Mouse (Mus musculus) heart, embryonic 13.5 days (tissue): ENCODE measurements around the gene Hrasls. TPM values are rescaled to one million over a fixed set of nuclear protein-coding genes. Genes with fewer than 3 reads are reported as not detected.

Source experiments
- ATAC-seq: fragments of 200-750 bp; cut with Nextera tagmentation; 2 replicates; pipeline ENCODE4 v1.8.0; 2017; ENCODE audit warnings: moderate TSS enrichment; ENCODE audit not compliant: insufficient number of reproducible peaks, low FRiP score, low TSS enrichment; ENCODE audit errors: extremely low read depth
- H3K27ac ChIP-seq: fragments of 300-500 bp; sonication (generic); replicated peaks from 2 replicates; pipeline ENCODE4 v1.5.1; 2015; ENCODE audit warnings: moderate library complexity, mild to moderate bottlenecking, inconsistent platforms
- H3K27me3 ChIP-seq: fragments of 300-500 bp; sonication (generic); replicated peaks from 2 replicates; pipeline ENCODE4 v1.6.1; 2015; ENCODE audit warnings: mild to moderate bottlenecking, inconsistent platforms
- H3K36me3 ChIP-seq: fragments of 300-500 bp; sonication (generic); 2 replicates; pipeline ENCODE4 v1.6.1; 2015; ENCODE audit warnings: mild to moderate bottlenecking, inconsistent platforms
- H3K4me1 ChIP-seq: fragments of 300-500 bp; sonication (generic); 2 replicates; pipeline ENCODE4 v1.6.1; 2015; ENCODE audit warnings: inconsistent platforms
- H3K4me2 ChIP-seq: fragments of 300-500 bp; sonication (generic); 2 replicates; pipeline ENCODE4 v1.6.1; 2015; ENCODE audit warnings: inconsistent platforms, mild to moderate bottlenecking, moderate library complexity
- H3K4me3 ChIP-seq: fragments of 300-500 bp; sonication (generic); 2 replicates; pipeline ENCODE4 v1.5.1; 2015; ENCODE audit warnings: moderate library complexity, mild to moderate bottlenecking, inconsistent platforms
- H3K9ac ChIP-seq: fragments of 300-500 bp; sonication (generic); 2 replicates; pipeline ENCODE4 v1.6.1; 2015; ENCODE audit warnings: inconsistent platforms, mild to moderate bottlenecking, moderate library complexity
- H3K9me3 ChIP-seq: fragments of 300-500 bp; sonication (generic); 2 replicates; pipeline ENCODE4 v1.6.1; 2016; ENCODE audit warnings: inconsistent platforms
- WGBS: fragments of 180-500 bp; shearing (Covaris S2); methylation state at CpG from one replicate; pipeline ENCODE4 v1.1.7; 2015; ENCODE audit warnings: mixed read lengths; 5-methylcytosine and 5-hydroxymethylcytosine counted together
- polyA plus RNA-seq: library from polyadenylated mRNA; unstranded; fragments of >200 nt; fragmentation: Nextera tagmentation; extraction: Ambion mirVana; gene quantifications from 2 replicates; pipeline ENCODE4 v1.2.1, GENCODE M21; 2015

The Hrasls gene
- polyA plus RNA-seq, 1 experiment from 2014 or later: 2.6 TPM

DNA sequence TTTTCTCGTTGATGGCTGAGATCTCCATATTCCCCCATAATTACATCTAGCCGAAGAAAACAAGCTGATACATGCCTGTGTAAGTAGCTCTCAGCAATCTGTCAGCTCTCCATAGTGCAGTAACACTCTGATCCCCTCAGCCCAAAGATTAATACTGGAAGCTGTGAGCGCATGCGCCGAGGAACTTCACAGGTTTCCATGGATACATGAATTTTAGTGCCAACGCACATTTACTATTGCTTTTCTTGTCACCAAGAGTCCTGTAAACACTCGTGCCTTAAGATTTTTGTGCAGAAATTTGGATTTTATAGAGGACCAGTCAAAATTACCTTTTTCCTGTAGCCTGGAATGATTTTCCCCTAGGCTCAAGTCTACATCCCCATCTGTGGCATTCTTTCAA is 4.6 kb upstream of the Hrasls start:
- peaks cover 24% of the 10 kb centered on the region for H3K27me3 ChIP-seq
- ATAC-seq: no peak
- H3K4me3 ChIP-seq: no peak overlapping the region
- no peaks in the 10 kb centered on the region for H3K9me3 ChIP-seq
- WGBS: 70% methylated on average over 7 of the region's 7 CpGs
- H3K27ac ChIP-seq: no peak overlapping the region
- H3K4me1 ChIP-seq: peaks cover 13% of the 10 kb centered on the region
- no peak overlapping the region for H3K4me2 ChIP-seq
- H3K36me3 ChIP-seq: no peaks in the 10 kb centered on the region
- H3K9ac ChIP-seq: no peak overlapping the region

GRCm38 (mm10) chr16:29205581-29205980 is 3.9 kb upstream of the Hrasls start:
- 47% methylated on average over 2 of the region's 2 CpGs for WGBS
- Histone ChIP-seq H3K9ac (no peak overlapping the region), H3K27ac (no peak overlapping the region), H3K9me3 (no peaks in the 10 kb centered on the region), H3K36me3 (no peaks in the 10 kb centered on the region), H3K4me3 (no peak overlapping the region), H3K4me2 (no peak overlapping the region), H3K27me3 (peaks cover 29% of the 10 kb centered on the region), H3K4me1 (peaks cover 18% of the 10 kb centered on the region)
- ATAC-seq: no peak

DNA sequence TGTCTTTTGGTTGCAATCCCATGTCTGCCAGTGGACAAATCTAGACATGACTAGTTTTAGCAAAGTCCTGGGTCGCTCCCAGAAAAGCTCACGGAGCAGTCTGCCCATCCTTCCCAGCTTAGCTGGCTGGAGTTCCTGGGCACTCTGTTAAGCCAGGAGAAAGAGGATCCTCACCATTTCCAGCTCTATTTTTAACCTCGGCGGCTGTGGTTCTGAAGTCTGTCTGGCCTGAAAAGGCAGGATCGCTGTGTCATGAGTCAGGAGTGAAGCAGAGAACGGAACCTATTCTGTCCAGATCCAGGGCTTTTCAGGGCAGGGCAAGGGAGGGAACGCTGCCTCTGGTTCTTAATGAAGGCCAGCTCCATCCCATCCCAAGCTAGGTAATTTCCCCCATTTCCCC is 654 bp upstream of the Hrasls start:
- no peaks in the 10 kb centered on the region for H3K36me3 ChIP-seq
- H3K4me1 ChIP-seq: peaks cover 20% of the 10 kb centered on the region
- H3K9me3 ChIP-seq: no peaks in the 10 kb centered on the region
- peak overlapping the region; percentile 17 for H3K4me3 ChIP-seq
- H3K4me2 ChIP-seq: peak overlapping the region; percentile 84
- H3K27me3 ChIP-seq: peaks cover 40% of the 10 kb centered on the region
- no peak for ATAC-seq
- H3K27ac ChIP-seq: no peak overlapping the region
- WGBS: 34% methylated on average over 7 of the region's 7 CpGs
- peak overlapping the region; percentile 37; the same call in 1 of the 2 replicates for H3K9ac ChIP-seq

GRCm38 (mm10) chr16:29216395-29217295 is 7.2 kb downstream of the Hrasls start:
- H3K27me3 ChIP-seq: no peaks in the 10 kb centered on the region; the same call in 1 of the 2 replicates
- H3K4me2 ChIP-seq: no peak overlapping the region
- H3K4me3 ChIP-seq: no peak overlapping the region
- no peaks in the 10 kb centered on the region for H3K36me3 ChIP-seq
- H3K4me1 ChIP-seq: no peaks in the 10 kb centered on the region
- H3K27ac ChIP-seq: no peak overlapping the region
- ATAC-seq: no peak
- H3K9ac ChIP-seq: no peak overlapping the region
- 80% methylated on average over 5 of the region's 5 CpGs for WGBS
- no peaks in the 10 kb centered on the region for H3K9me3 ChIP-seq

DNA sequence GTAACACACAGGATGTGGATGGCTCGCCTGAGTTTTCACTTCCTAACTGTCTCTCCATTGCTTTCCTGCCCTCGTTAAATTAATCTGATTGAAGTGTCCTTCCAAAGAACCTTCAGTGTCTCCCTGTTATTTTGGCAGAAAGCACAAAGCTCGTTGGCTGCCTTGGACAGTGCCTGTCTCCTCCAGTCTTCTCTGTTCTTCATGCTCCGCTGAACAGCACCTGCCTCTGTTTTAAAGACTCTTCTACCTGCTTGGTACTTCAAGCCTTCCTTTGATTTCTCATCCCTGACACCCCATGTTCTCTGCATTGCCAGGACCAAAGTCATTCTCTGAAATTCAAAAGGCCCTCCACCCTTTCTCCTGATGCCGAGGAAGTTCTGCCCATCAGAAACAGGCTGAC is 26.5 kb downstream of the Hrasls start:
- no peak for ATAC-seq
- Histone ChIP-seq H3K36me3 (no peaks in the 10 kb centered on the region), H3K9me3 (no peaks in the 10 kb centered on the region), H3K4me2 (no peak overlapping the region), H3K9ac (no peak overlapping the region), H3K27me3 (no peaks in the 10 kb centered on the region), H3K4me1 (no peaks in the 10 kb centered on the region), H3K4me3 (no peak overlapping the region), H3K27ac (no peak overlapping the region)
- WGBS: 64% methylated on average over 5 of the region's 5 CpGs

GRCm38 (mm10) chr16:29254325-29254724 is 44.8 kb downstream of the Hrasls start:
- Histone ChIP-seq H3K36me3 (no peaks in the 10 kb centered on the region), H3K4me3 (no peak overlapping the region), H3K4me1 (no peaks in the 10 kb centered on the region), H3K27me3 (no peaks in the 10 kb centered on the region), H3K4me2 (no peak overlapping the region), H3K9me3 (no peaks in the 10 kb centered on the region), H3K9ac (no peak overlapping the region), H3K27ac (no peak overlapping the region)
- no peak for ATAC-seq
- 76% methylated on average over 4 of the region's 4 CpGs for WGBS

Other genes starting within 250 kb of the Hrasls start
- gene Atp13a5, start 169.0 kb downstream of the Hrasls start, polyA plus RNA-seq: not detected in 2 replicates